Mouse (Mus musculus) heart, adult 2 months (tissue): ENCODE data around the gene Selenof. TPM values are rescaled to one million over a fixed set of nuclear protein-coding genes. Genes with fewer than 3 reads are reported as not detected.

ENCODE experiments used
- DNase-seq, 2 experiments: peaks; one replicate each; pipeline ENCODE4 v3.0.0; 2021
- H3K27ac ChIP-seq: fragments of 200-600 bp; 2 replicates; pipeline ENCODE4 v1.8.1; 2022
- H3K27me3 ChIP-seq: fragments of 200-500 bp; 2 replicates; pipeline ENCODE4 v1.6.1; 2012; ENCODE audit warnings: mild to moderate bottlenecking, low read length, inconsistent platforms, mixed read lengths; ENCODE audit not compliant: control insufficient read depth, insufficient read depth
- H3K36me3 ChIP-seq: fragments of 200-500 bp; 2 replicates; pipeline ENCODE4 v1.6.1; 2012; ENCODE audit warnings: low read length, inconsistent platforms; ENCODE audit not compliant: control insufficient read depth, insufficient read depth
- H3K4me1 ChIP-seq: fragments of 200-500 bp; 2 replicates; pipeline ENCODE4 v1.6.1; 2011; ENCODE audit warnings: low read length; ENCODE audit not compliant: control insufficient read depth, insufficient read depth
- H3K4me3 ChIP-seq: fragments of 200-600 bp; 2 replicates; pipeline ENCODE4 v1.8.1; 2022
- H3K79me2 ChIP-seq: fragments of 200-500 bp; replicated peaks from 2 replicates; pipeline ENCODE4 v1.6.1; 2012; ENCODE audit warnings: mild to moderate bottlenecking, inconsistent platforms, low read length, moderate library complexity, mixed read lengths; ENCODE audit not compliant: control insufficient read depth, insufficient read depth
- H3K9ac ChIP-seq: fragments of 200-500 bp; 2 replicates; pipeline ENCODE4 v1.6.1; 2012; ENCODE audit warnings: low read depth, mild to moderate bottlenecking, control low read depth, inconsistent platforms, low read length, mixed read lengths
- CTCF ChIP-seq: fragments of 200-600 bp; IDR thresholded peaks from 2 replicates; pipeline ENCODE4 v1.8.1; 2022; ENCODE audit warnings: antibody characterized with exemption, mild to moderate bottlenecking, moderate library complexity
- EP300 ChIP-seq: fragments of 200-500 bp; IDR thresholded peaks from 2 replicates; pipeline ENCODE4 v1.6.1; 2011; ENCODE audit warnings: low read depth, low read length, control low read depth; ENCODE audit not compliant: insufficient read depth
- POLR2A ChIP-seq: fragments of 200-500 bp; IDR thresholded peaks from 2 replicates; pipeline ENCODE4 v1.6.1; 2011; ENCODE audit warnings: mild to moderate bottlenecking, low read depth, low read length, control low read depth; ENCODE audit not compliant: insufficient read depth
- WGBS: fragments of 180-500 bp; shearing (Covaris S2); methylation state at CpG from one replicate; pipeline ENCODE4 v1.1.7; 2018; 5-methylcytosine and 5-hydroxymethylcytosine counted together
- intact Hi-C: fragments of 180-260 bp; cut with DNase I; formaldehyde crosslinking; loops from one replicate; pipeline ENCODE4 v1.15.1; 2025
- polyA plus RNA-seq: library from polyadenylated mRNA; depleted of rRNA; stranded (reverse); fragments of >200 nt; gene quantifications from 2 replicates; pipeline ENCODE4 v1.2.3, GENCODE M21; 2012
- total RNA-seq, 2 experiments: library from RNA; stranded (reverse); gene quantifications; 2 replicates each; pipeline ENCODE4 v1.2.3; 2021

Selenof gene
- total and polyA plus RNA-seq, 3 experiments, result 97.2 to 136 (median 127) TPM

- no peak for TF ChIP-seq POLR2A
- TF ChIP-seq CTCF, result no peak
- no peak for TF ChIP-seq EP300
- no peaks in the 10 kb centered on the region for H3K27me3 ChIP-seq
- H3K4me3 ChIP-seq, result no peak overlapping the region
- no peak overlapping the region for H3K27ac ChIP-seq
- intact Hi-C loops, result no loop called here
- DNase-seq, result no peak
- H3K4me1 ChIP-seq, result no peaks in the 10 kb centered on the region; the same call in 1 of the 2 replicates
- no peak overlapping the region for H3K9ac ChIP-seq
- no peaks in the 10 kb centered on the region for H3K36me3 ChIP-seq
- H3K79me2 ChIP-seq, result peaks cover 2% of the 10 kb centered on the region; the same call in 1 of the 2 replicates
- WGBS, result 93% methylated on average over 7 of the region's 7 CpGs
Measured at GRCm38 (mm10) chr3:144555144-144555543, 15.0 kb upstream of the Selenof start.

- H3K4me3 ChIP-seq, result no peak overlapping the region
- intact Hi-C loops, result no loop called here
- TF ChIP-seq EP300 (no peak), POLR2A (no peak)
- no peaks in the 10 kb centered on the region; the same call in 1 of the 2 replicates for H3K4me1 ChIP-seq
- H3K9ac ChIP-seq, result no peak overlapping the region
- H3K27ac ChIP-seq, result no peak overlapping the region
- WGBS, result 57% methylated on average over 16 of the region's 16 CpGs
- H3K36me3 ChIP-seq, result no peaks in the 10 kb centered on the region
- no peaks in the 10 kb centered on the region for H3K27me3 ChIP-seq
- H3K79me2 ChIP-seq, result peaks cover 2% of the 10 kb centered on the region
- no peak for DNase-seq
Measured at GRCm38 (mm10) chr3:144556625-144557324, 13.3 kb upstream of the Selenof start.

GRCm38 (mm10) chr3:144558274-144558673 lies 11.8 kb upstream of the Selenof start:
- H3K27me3 ChIP-seq, result no peaks in the 10 kb centered on the region
- no peaks in the 10 kb centered on the region for H3K4me1 ChIP-seq
- intact Hi-C loops, result no loop called here
- peak overlapping the region; percentile 20; the same call in 1 of the 2 replicates for H3K27ac ChIP-seq
- no peaks in the 10 kb centered on the region for H3K36me3 ChIP-seq
- H3K9ac ChIP-seq, result no peak overlapping the region
- H3K4me3 ChIP-seq, result no peak overlapping the region
- WGBS, result 47% methylated on average over 5 of the region's 5 CpGs
- DNase-seq, result peak in 1 of 2 experiments; percentile 13
- TF ChIP-seq CTCF (no peak), EP300 (no peak), POLR2A (no peak)
- H3K79me2 ChIP-seq, result peaks cover 2% of the 10 kb centered on the region

- no peaks in the 10 kb centered on the region; the same call in 1 of the 2 replicates for H3K79me2 ChIP-seq
- intact Hi-C loops, result no loop called here
- no peaks in the 10 kb centered on the region for H3K4me1 ChIP-seq
- peak; percentile 46 for DNase-seq
- peak overlapping the region; percentile 38 for H3K4me3 ChIP-seq
- no peaks in the 10 kb centered on the region for H3K36me3 ChIP-seq
- peak overlapping the region; percentile 24; the same call in 1 of the 2 replicates for H3K27ac ChIP-seq
- H3K27me3 ChIP-seq, result no peaks in the 10 kb centered on the region
- peak overlapping the region; percentile 39 for H3K9ac ChIP-seq
- WGBS, result 31% methylated on average over 22 of the region's 22 CpGs
- TF ChIP-seq EP300 (no peak), POLR2A (no peak), CTCF (no peak)
Measured at GRCm38 (mm10) chr3:144561511-144562250, 8.4 kb upstream of the Selenof start.

- intact Hi-C loops, result no loop called here
- no peak overlapping the region for H3K27ac ChIP-seq
- H3K4me3 ChIP-seq, result no peak overlapping the region
- H3K9ac ChIP-seq, result no peak overlapping the region
- H3K79me2 ChIP-seq, result no peaks in the 10 kb centered on the region; the same call in 1 of the 2 replicates
- 89% methylated on average over 7 of the region's 7 CpGs for WGBS
- no peak for DNase-seq
- no peaks in the 10 kb centered on the region for H3K27me3 ChIP-seq
- TF ChIP-seq CTCF (no peak), EP300 (no peak)
- no peaks in the 10 kb centered on the region for H3K4me1 ChIP-seq
- peaks cover 1% of the 10 kb centered on the region; the same call in 1 of the 2 replicates for H3K36me3 ChIP-seq
Measured at GRCm38 (mm10) chr3:144563916-144564315, 6.2 kb upstream of the Selenof start.

- H3K27ac ChIP-seq, result no peak overlapping the region
- no peak overlapping the region for H3K4me3 ChIP-seq
- TF ChIP-seq CTCF (no peak), EP300 (no peak), POLR2A (no peak)
- no peak for DNase-seq
- H3K9ac ChIP-seq, result no peak overlapping the region
- intact Hi-C loops, result no loop called here
- H3K27me3 ChIP-seq, result no peaks in the 10 kb centered on the region
- 66% methylated on average over 7 of the region's 7 CpGs for WGBS
- no peaks in the 10 kb centered on the region; the same call in 1 of the 2 replicates for H3K79me2 ChIP-seq
- no peaks in the 10 kb centered on the region for H3K4me1 ChIP-seq
- peaks cover 1% of the 10 kb centered on the region; the same call in 1 of the 2 replicates for H3K36me3 ChIP-seq
Measured at GRCm38 (mm10) chr3:144565212-144565611, 4.9 kb upstream of the Selenof start.
